Mouse (Mus musculus) small intestine, adult 2 months (tissue): ENCODE results near the gene Cbarp.

Experiments used
- CTCF ChIP-seq: fragments of 200-500 bp; IDR thresholded peaks from 2 replicates; pipeline ENCODE4 v1.5.1; 2012; ENCODE audit warnings: low read depth, mild to moderate bottlenecking, control low read depth, inconsistent platforms, low read length, moderate library complexity, mixed read lengths; ENCODE audit not compliant: insufficient replicate concordance, insufficient read length; ENCODE audit errors: extremely low read depth
- POLR2A ChIP-seq: fragments of 200-500 bp; IDR thresholded peaks from 2 replicates; pipeline ENCODE4 v1.6.1; 2012; ENCODE audit warnings: low read depth, mild to moderate bottlenecking, control low read depth, inconsistent platforms, low read length, moderate library complexity

GRCm38 (mm10) chr10:80086847-80087246 lies 53.8 kb downstream of the Cbarp start:
- no peak for TF ChIP-seq CTCF
- no peak for TF ChIP-seq POLR2A
